Mouse (Mus musculus): ENCODE measurements around the gene Daglb.
"Not testable (repeated sequence)": the region's sequence is repeated elsewhere in the genome, so short reads cannot be mapped to it uniquely, and the experiment has no call there.

The Daglb gene

DNA sequence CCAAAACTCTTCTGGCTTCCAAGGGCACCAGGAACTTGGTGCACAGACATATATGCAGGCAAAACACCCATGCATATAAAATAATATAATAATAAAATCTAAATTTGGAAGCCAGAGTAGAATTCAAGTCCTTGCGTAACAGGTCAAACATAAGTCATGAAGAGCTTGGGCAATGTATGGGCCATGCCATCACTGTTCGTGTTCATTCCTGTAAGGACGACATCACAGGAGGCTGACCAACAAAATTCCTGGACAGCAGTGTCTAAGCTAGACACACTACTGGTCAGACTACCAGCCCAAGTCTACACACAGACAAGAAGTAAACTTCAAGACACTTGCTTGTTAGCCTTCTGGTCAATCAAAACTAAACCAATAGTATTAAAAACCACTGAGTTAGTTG is 58.5 kb downstream of the Daglb start:
- DNase-seq = no peak

DNA sequence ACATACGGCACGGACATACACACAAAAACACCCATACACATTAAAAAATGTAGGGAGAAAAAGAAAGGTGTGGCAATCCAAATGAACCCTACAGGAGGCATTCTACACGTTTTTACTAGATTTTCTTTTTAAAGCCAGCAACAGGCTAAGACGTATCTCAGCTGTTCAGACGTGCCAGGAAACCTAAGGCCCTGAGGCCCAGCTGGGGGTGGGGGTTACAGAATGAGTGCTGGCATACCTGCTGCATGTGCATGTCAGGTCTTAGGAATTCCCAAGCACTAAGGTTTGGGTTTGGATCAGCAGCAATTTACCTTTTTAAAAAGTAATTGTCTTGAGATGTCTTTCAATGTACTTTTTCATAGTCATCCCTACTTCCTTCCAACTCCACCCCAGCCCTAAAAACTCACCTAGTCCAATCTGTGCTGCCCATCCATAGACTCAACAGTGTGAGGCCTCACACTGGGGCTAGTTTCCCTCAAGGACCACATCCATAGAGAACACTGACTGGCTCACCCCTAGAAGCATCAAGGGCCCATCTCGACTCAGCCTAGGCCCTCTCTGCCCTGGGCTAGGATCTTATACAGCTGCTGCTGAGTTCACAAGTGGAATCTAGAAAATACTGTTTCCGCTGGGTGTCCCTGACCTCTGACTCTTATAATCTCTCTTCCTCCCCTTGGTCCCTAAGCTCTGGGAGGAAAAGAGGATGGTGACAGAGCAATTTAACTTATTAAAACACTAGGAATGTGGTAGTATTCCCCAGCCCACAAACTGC is 61.3 kb downstream of the Daglb start:
- no peak for DNase-seq

- peak; percentile 54 for DNase-seq
Observed at GRCm38 (mm10) chr5:143526698-143527331, 62.4 kb downstream of the Daglb start.

- DNase-seq = peak; percentile 96
Observed at GRCm38 (mm10) chr5:143527486-143528307, 63.3 kb downstream of the Daglb start, which contains the start of gene Rac1. Gene Rac1, minus strand, starts transcription at chr5:143528036.

- no peak for DNase-seq
Observed at GRCm38 (mm10) chr5:143528308-143528683, 63.9 kb downstream of the Daglb start.

GRCm38 (mm10) chr5:143530715-143531114 is 66.3 kb downstream of the Daglb start:
- DNase-seq = no peak

- DNase-seq = no peak
Observed at GRCm38 (mm10) chr5:143534922-143535321, 70.5 kb downstream of the Daglb start.

- DNase-seq = no peak
Observed at GRCm38 (mm10) chr5:143537022-143537421, 72.6 kb downstream of the Daglb start.

DNA sequence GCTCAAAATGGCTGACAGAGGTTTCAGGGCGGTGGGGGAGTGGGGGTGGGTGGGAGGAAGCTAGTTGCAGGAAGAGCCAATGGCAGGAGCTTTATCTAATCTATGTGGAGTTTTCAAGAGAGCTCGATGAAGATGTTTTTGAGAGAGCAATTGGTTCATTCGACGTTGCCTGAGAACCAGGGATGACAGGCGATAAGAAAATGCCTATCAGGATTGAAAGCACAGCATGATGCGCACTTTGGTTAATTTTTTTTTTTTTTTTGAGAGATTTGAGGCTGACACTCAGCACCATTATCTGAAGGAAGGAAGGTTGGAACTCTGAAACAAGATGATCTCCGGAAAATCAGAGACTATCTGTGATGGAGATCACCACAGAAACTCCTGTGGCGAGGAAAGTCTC is 74.7 kb downstream of the Daglb start:
- no peak for DNase-seq

- peak; percentile 89 for DNase-seq
Observed at GRCm38 (mm10) chr5:143547384-143547783, 83.0 kb downstream of the Daglb start.

GRCm38 (mm10) chr5:143547866-143548265 is 83.5 kb downstream of the Daglb start:
- DNase-seq = no peak

- peak; percentile 97 for DNase-seq
Observed at GRCm38 (mm10) chr5:143548401-143548846, 84.0 kb downstream of the Daglb start.

GRCm38 (mm10) chr5:143548922-143549321 is 84.5 kb downstream of the Daglb start:
- DNase-seq = not testable (repeated sequence)

GRCm38 (mm10) chr5:143552911-143553310 is 88.5 kb downstream of the Daglb start:
- DNase-seq = no peak

DNA sequence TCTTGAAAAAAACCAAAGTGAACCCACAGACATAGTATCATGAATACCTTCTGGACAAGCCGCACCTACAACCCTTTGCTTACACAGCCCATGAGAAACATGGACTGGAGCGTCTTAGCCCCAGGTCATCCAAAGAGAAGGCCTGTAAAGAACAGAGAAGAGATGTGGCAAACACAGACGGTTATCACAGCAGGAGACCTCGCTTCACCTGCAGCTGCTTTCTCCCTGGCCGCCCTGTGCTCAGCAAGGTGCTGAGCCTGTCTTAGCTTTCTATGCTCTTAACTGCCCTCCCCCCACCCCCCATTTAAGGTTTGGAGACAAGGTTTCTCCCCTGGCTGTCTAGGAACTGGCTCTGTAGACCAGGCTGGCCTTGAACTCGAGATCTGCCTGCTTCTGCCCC is 90.8 kb downstream of the Daglb start:
- DNase-seq = no peak

Data from kidney, adult 9 months (tissue).